Mouse (Mus musculus) liver, embryonic 16.5 days (tissue): ENCODE results near the gene Trim2. TPM values are rescaled to one million over a fixed set of nuclear protein-coding genes. Genes with fewer than 3 reads are reported as not detected.

Experiments used
- ATAC-seq: fragments of 200-750 bp; cut with Nextera tagmentation; 2 replicates; pipeline ENCODE4 v1.8.0; 2017; ENCODE audit warnings: low read depth, mild to moderate bottlenecking, moderate number of reproducible peaks, moderate library complexity
- H3K27ac ChIP-seq: fragments of 300-500 bp; sonication (generic); 2 replicates; pipeline ENCODE4 v1.5.1; 2014; ENCODE audit warnings: mild to moderate bottlenecking, low read length
- H3K27me3 ChIP-seq: fragments of 300-500 bp; sonication (generic); 2 replicates; pipeline ENCODE4 v1.6.1; 2014; ENCODE audit warnings: low read depth, low read length, mixed read lengths; ENCODE audit not compliant: control insufficient read depth, insufficient read depth
- H3K36me3 ChIP-seq: fragments of 300-500 bp; sonication (generic); 2 replicates; pipeline ENCODE4 v1.6.1; 2014; ENCODE audit warnings: mild to moderate bottlenecking; ENCODE audit not compliant: control insufficient read depth, insufficient read depth
- H3K4me1 ChIP-seq: fragments of 300-500 bp; sonication (generic); 2 replicates; pipeline ENCODE4 v1.6.1; 2014; ENCODE audit warnings: low read depth, low read length, mixed read lengths; ENCODE audit not compliant: control insufficient read depth
- H3K4me2 ChIP-seq: fragments of 300-500 bp; sonication (generic); 2 replicates; pipeline ENCODE4 v1.6.1; 2014; ENCODE audit warnings: low read depth, low read length, mixed read lengths
- H3K4me3 ChIP-seq: fragments of 300-500 bp; sonication (generic); 2 replicates; pipeline ENCODE4 v1.5.1; 2014; ENCODE audit warnings: low read depth, mild to moderate bottlenecking, low read length
- H3K9ac ChIP-seq: fragments of 300-500 bp; sonication (generic); 2 replicates; pipeline ENCODE4 v1.6.1; 2014; ENCODE audit warnings: low read depth, low read length
- H3K9me3 ChIP-seq: fragments of 300-500 bp; sonication (generic); replicated peaks from 2 replicates; pipeline ENCODE4 v1.6.1; 2016; ENCODE audit warnings: low read length; ENCODE audit not compliant: control insufficient read depth
- WGBS: fragments of 180-500 bp; shearing (Covaris S2); extraction: QIAGEN DNeasy Blood & Tissue Kit; methylation state at CpG from one replicate; pipeline ENCODE4 v1.1.7; 2014; ENCODE audit not compliant: insufficient replicate concordance; 5-methylcytosine and 5-hydroxymethylcytosine counted together
- polyA plus RNA-seq: library from polyadenylated mRNA; unstranded; fragments of >200 nt; fragmentation: Nextera tagmentation; extraction: Ambion mirVana; gene quantifications from 2 replicates; pipeline ENCODE4 v1.2.1, GENCODE M21; 2015

The Trim2 gene
- polyA plus RNA-seq, 1 experiment from 2014 or later = 6.3 TPM

DNA sequence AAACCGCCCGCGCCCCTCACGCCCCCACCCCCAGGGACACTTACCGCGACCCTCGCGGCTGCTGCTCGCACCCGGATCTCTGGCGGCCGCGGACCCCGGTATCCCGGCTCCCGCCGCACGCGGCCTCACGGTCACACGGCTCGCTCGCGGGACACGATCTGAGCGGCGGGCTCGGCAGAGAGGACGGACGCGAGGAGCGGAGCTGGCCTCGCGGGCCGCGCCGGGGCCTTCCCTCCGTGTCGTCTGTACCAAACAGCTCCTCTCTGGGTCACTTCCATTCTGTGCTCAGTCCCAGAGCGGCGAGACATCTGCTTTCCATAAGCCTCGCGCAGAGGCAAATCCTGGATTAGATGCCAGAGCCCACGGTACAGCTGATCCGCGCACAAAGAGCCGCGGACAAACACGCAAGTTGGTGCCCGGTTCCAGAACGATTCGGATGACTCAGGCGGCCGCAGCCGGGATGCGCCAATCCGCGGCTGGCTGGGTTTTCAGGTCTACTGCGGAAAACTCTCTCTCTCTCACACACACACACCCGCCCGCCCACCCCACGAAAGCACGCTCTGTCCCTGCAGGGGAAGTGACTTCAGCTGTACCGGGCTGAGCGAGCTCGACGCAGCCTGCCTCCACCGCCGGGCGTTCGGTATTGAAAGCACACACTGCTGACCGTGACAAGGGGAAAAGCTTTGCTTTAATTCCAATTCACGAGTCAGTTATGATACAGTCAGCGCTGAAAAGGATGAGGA lies 47.2 kb downstream of the Trim2 start:
- Histone ChIP-seq H3K36me3 (no peaks in the 10 kb centered on the region), H3K9me3 (no peaks in the 10 kb centered on the region), H3K4me3 (peak overlapping the region; percentile 66), H3K4me1 (peaks cover 20% of the 10 kb centered on the region), H3K9ac (peak overlapping the region; percentile 40), H3K27ac (no peak overlapping the region), H3K4me2 (peak overlapping the region; percentile 92), H3K27me3 (peaks cover 21% of the 10 kb centered on the region)
- under 1% methylated on average over 74 of the region's 74 CpGs for WGBS
- ATAC-seq = peak; percentile 57

- H3K9me3 ChIP-seq = no peaks in the 10 kb centered on the region
- 0 out of 2 replicates have a peak, but pooled peaks have one; percentile 22 for ATAC-seq
- H3K27ac ChIP-seq = no peak overlapping the region
- no peaks in the 10 kb centered on the region for H3K36me3 ChIP-seq
- peak overlapping the region; percentile 92 for H3K4me2 ChIP-seq
- peaks cover 21% of the 10 kb centered on the region for H3K27me3 ChIP-seq
- 10% methylated on average over 13 of the region's 13 CpGs for WGBS
- H3K9ac ChIP-seq = no peak overlapping the region
- H3K4me1 ChIP-seq = peaks cover 20% of the 10 kb centered on the region
- H3K4me3 ChIP-seq = peak overlapping the region; percentile 66
Measured at GRCm38 (mm10) chr3:84258518-84259031, 48.1 kb downstream of the Trim2 start.

DNA sequence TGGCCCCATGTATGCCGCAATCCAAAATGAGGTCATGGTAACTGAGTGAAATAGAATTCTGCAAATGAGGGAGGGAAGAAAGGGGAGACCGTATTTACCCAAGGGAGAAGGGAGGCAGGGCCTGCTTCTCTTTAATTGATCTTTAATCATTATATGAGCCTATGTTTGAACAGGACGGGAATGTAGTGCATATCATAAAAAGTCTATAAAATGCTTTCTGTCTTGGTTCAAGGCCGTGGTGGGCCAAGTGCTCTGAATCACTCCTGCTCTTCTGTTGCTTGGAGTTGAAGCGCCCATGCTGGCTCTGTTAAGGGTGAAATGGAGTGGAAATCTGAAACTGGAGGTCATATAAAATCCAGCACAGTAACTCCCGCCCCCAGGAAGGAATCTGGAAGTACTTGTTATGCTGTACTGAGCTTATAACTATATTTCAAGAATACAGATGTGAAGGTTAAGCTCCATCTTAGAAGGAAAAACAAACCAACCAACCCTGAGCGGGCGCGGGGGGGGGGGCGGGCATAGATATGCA lies 48.6 kb downstream of the Trim2 start:
- WGBS = 46% methylated on average over 10 of the region's 10 CpGs
- Histone ChIP-seq H3K9me3 (no peaks in the 10 kb centered on the region), H3K9ac (no peak overlapping the region), H3K36me3 (no peaks in the 10 kb centered on the region), H3K4me2 (peak overlapping the region; percentile 92; the same call in 1 of the 2 replicates), H3K27me3 (peaks cover 21% of the 10 kb centered on the region), H3K4me1 (peaks cover 20% of the 10 kb centered on the region), H3K4me3 (no peak overlapping the region), H3K27ac (no peak overlapping the region)
- no peak for ATAC-seq

GRCm38 (mm10) chr3:84254520-84254878 lies 52.2 kb downstream of the Trim2 start:
- 54% methylated on average over 2 of the region's 2 CpGs for WGBS
- H3K36me3 ChIP-seq = no peaks in the 10 kb centered on the region
- peaks cover 9% of the 10 kb centered on the region for H3K27me3 ChIP-seq
- no peak overlapping the region for H3K4me2 ChIP-seq
- H3K9me3 ChIP-seq = no peaks in the 10 kb centered on the region
- ATAC-seq = no peak
- H3K4me3 ChIP-seq = no peak overlapping the region
- peaks cover 12% of the 10 kb centered on the region for H3K4me1 ChIP-seq
- H3K9ac ChIP-seq = no peak overlapping the region
- H3K27ac ChIP-seq = no peak overlapping the region

- ATAC-seq = no peak
Measured at GRCm38 (mm10) chr3:84253655-84254519, 52.8 kb downstream of the Trim2 start.

GRCm38 (mm10) chr3:84252776-84253654 lies 53.7 kb downstream of the Trim2 start:
- Histone ChIP-seq H3K4me2 (no peak overlapping the region), H3K9ac (no peak overlapping the region), H3K27ac (no peak overlapping the region), H3K27me3 (no peaks in the 10 kb centered on the region), H3K36me3 (no peaks in the 10 kb centered on the region), H3K4me1 (peaks cover 1% of the 10 kb centered on the region), H3K4me3 (no peak overlapping the region), H3K9me3 (no peaks in the 10 kb centered on the region)
- ATAC-seq = no peak
- 61% methylated on average over 11 of the region's 11 CpGs for WGBS

More at GRCm38 (mm10) chr3:84253655-84254519, 52.8 kb downstream of the Trim2 start:
- H3K4me3 ChIP-seq = no peak overlapping the region
- H3K36me3 ChIP-seq = no peaks in the 10 kb centered on the region
- peaks cover 2% of the 10 kb centered on the region for H3K27me3 ChIP-seq
- peaks cover 9% of the 10 kb centered on the region for H3K4me1 ChIP-seq
- 69% methylated on average over 9 of the region's 9 CpGs for WGBS
- no peak overlapping the region for H3K4me2 ChIP-seq
- H3K27ac ChIP-seq = no peak overlapping the region
- H3K9ac ChIP-seq = no peak overlapping the region
- H3K9me3 ChIP-seq = no peaks in the 10 kb centered on the region

GRCm38 (mm10) chr3:84251721-84252120 lies 55.0 kb downstream of the Trim2 start:
- H3K4me1 ChIP-seq = no peaks in the 10 kb centered on the region
- 66% methylated on average over 4 of the region's 4 CpGs for WGBS
- H3K4me3 ChIP-seq = no peak overlapping the region
- H3K27me3 ChIP-seq = no peaks in the 10 kb centered on the region
- no peaks in the 10 kb centered on the region for H3K9me3 ChIP-seq
- H3K9ac ChIP-seq = no peak overlapping the region
- H3K27ac ChIP-seq = no peak overlapping the region
- ATAC-seq = no peak
- H3K36me3 ChIP-seq = no peaks in the 10 kb centered on the region
- H3K4me2 ChIP-seq = no peak overlapping the region

DNA sequence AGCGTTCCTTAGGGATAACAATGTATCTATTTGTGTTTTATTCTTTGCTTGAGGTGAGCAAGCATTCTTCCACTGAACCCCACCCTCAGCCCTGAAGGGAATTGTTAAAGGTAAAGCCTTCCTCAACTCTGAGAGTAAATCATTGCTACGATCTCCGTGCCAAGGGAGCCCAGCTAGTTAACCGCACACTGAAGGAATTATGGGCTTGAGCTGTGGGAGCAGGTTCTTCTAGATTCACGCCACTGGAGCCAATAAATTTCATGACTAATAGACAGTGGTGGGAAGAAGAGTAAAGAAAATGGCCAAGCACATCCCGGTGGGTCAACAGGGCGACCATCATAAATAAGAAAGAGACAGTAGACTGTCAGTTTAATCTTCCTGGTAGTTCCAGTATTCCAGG lies 56.4 kb downstream of the Trim2 start:
- no peak overlapping the region for H3K4me2 ChIP-seq
- H3K27ac ChIP-seq = no peak overlapping the region
- H3K9ac ChIP-seq = no peak overlapping the region
- no peaks in the 10 kb centered on the region for H3K9me3 ChIP-seq
- ATAC-seq = no peak
- H3K4me3 ChIP-seq = no peak overlapping the region
- no peaks in the 10 kb centered on the region for H3K36me3 ChIP-seq
- no peaks in the 10 kb centered on the region for H3K4me1 ChIP-seq
- H3K27me3 ChIP-seq = no peaks in the 10 kb centered on the region
- 77% methylated on average over 7 of the region's 7 CpGs for WGBS
